Mouse (Mus musculus) embryonic fibroblast, embryonic 13.5 days (primary cell): ENCODE results near the gene Pou2f3. TPM values are rescaled to one million over a fixed set of nuclear protein-coding genes. Genes with fewer than 3 reads are reported as not detected.
A peak's percentile ranks its signal among the peaks of the same experiment; 100 is the strongest.

ENCODE experiments used
- H3K27ac ChIP-seq: 2 replicates; pipeline ENCODE4 v1.5.1; 2012; ENCODE audit warnings: low read length, control low read depth, inconsistent platforms; ENCODE audit not compliant: insufficient read depth
- H3K4me1 ChIP-seq: 2 replicates; pipeline ENCODE4 v1.6.1; 2011; ENCODE audit warnings: low read length; ENCODE audit not compliant: control insufficient read depth, insufficient read depth
- H3K4me3 ChIP-seq: 2 replicates; pipeline ENCODE4 v1.5.1; 2011; ENCODE audit warnings: mild to moderate bottlenecking, control low read depth, low read length; ENCODE audit not compliant: insufficient read depth
- CTCF ChIP-seq: IDR thresholded peaks from 2 replicates; pipeline ENCODE4 v1.5.1; 2011; ENCODE audit warnings: mild to moderate bottlenecking, control low read depth, low read length, moderate library complexity, borderline replicate concordance; ENCODE audit not compliant: insufficient read depth
- POLR2A ChIP-seq: IDR thresholded peaks from 2 replicates; pipeline ENCODE4 v1.6.1; 2011; ENCODE audit warnings: low read depth, mild to moderate bottlenecking, control low read depth, low read length, moderate library complexity
- polyA plus RNA-seq: library from polyadenylated mRNA; stranded (reverse); fragments of >200 nt; gene quantifications from 2 replicates; pipeline ENCODE4 v1.2.4, GENCODE M21; 2011; ENCODE audit warnings: low read depth; ENCODE audit not compliant: missing spikeins, insufficient read length

Gene Pou2f3
- polyA plus RNA-seq, 1 experiment: not detected

DNA sequence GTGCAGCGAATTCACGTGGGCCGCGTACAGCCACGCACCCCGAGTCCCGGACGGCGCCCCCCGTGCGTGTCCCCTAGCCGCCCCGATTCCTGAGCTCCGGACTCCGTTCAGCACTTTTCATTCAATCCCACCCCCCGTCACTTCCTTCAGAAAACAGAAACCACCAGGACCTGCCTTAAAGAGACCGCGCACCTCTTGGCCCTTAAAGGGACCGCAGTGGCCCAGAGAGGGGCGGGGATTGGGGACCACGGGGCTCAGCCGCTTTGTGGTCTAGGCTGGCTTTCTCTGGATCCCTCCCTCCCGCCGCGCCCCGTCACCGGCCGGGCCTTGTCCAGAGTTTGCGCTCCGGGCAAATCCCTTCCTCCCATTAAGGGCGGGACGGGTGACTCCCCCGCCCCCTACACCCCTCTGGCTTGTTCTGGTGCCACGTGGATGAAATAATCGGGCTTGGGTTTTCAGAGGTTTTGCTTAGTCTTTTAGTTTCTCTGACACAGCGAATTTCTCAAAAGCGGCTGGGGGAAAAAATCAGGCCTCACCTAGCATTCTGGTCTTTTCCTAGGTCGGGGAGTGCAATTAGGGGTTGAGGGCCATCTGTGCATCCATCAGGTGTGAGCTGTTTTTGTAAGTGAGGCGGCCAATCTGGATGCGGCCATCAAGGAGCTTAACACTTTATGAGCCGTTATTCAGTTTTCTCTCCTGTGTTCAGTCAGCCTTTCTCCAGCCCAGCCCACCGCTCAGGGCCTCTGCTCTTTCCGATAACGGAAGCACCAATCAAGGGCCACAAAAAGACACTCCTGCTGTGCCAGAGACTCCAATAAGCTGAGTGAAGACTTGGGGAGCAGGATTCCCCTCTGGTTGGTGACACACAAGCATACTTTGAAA is 29.8 kb upstream of the Pou2f3 start, which contains the start of gene Oaf:
Oaf (minus strand) TSS at position 200 of the 882 bp plus-strand sequence.
- peak within 1 kb of the TSS; percentile 87 for H3K4me3 ChIP-seq
- peaks cover 15% of the 10 kb centered on the region for H3K4me1 ChIP-seq
- no peak for TF ChIP-seq CTCF
- TF ChIP-seq POLR2A: peak; percentile 85
- peak within 1 kb of the TSS; percentile 96 for H3K27ac ChIP-seq

DNA sequence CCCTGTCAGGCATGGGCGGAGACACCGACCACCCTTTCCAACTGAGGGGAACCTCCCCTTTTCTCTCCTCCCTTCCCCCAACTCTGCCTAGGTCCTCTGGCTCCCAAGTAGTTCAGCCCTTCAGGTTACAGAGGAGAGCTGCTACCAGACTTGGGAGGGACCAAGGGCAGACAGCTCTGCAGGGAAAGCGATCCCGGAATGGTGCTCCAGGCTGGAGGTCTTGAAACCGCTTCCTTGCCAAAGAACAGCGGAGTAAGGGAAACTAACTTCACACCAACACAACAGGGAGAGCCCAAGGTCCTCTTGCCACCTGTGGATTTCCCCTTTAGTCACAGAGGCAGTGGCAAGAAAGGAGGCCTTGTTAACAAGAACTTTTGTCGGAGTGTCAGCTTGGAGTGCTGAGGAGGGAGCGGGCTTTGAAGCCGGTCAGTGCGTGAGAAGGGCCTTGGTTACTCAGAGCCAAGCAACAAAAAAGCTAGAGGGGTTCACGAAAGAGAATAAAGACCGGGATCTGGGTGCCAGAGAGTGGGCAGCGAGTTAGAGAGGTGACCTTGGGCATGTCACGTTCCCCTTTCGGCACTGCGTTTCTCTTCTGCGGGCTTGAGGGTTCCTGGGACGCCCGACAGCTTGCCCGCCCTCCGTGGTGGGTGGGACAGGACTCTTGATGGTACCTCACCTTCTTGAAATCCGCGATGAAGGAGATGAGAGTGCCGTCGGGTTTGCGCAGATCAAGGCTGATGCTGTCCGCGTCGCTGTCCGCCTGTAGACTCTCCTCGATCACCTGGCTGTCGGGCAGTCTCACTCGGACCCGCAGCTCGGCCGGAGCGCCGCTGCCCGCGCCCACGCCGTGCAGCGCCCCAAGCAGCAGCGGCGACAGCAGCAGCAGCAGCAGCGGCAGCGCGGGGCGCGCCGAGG is 28.7 kb upstream of the Pou2f3 start:
- peak overlapping the region; percentile 87 for H3K4me3 ChIP-seq
- TF ChIP-seq POLR2A (peak; percentile 58), CTCF (no peak)
- peaks cover 26% of the 10 kb centered on the region for H3K4me1 ChIP-seq
- peak overlapping the region; percentile 87 for H3K27ac ChIP-seq

DNA sequence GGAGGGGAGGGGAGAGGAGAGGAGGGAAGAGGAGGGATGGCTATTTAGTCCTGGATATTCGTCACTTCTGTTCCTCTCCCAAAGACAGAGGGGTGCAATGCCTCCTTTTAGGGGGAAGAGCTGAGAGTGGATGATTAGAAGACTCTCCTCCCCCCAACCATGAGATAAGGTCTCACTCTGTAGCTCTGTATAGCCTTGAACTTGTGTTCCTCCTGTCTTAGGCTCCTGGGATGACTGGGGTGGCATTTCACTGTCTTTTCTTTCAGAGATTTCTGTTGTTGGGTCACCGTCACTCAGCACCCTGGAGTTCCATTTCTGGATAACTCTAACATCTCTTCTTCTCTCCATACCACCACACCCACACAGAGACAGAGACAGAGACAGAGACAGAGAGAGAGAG is 28.0 kb upstream of the Pou2f3 start:
- Histone ChIP-seq H3K4me1 (peaks cover 30% of the 10 kb centered on the region), H3K4me3 (peak overlapping the region; percentile 87), H3K27ac (peak overlapping the region; percentile 87)
- TF ChIP-seq CTCF (no peak), POLR2A (no peak)

DNA sequence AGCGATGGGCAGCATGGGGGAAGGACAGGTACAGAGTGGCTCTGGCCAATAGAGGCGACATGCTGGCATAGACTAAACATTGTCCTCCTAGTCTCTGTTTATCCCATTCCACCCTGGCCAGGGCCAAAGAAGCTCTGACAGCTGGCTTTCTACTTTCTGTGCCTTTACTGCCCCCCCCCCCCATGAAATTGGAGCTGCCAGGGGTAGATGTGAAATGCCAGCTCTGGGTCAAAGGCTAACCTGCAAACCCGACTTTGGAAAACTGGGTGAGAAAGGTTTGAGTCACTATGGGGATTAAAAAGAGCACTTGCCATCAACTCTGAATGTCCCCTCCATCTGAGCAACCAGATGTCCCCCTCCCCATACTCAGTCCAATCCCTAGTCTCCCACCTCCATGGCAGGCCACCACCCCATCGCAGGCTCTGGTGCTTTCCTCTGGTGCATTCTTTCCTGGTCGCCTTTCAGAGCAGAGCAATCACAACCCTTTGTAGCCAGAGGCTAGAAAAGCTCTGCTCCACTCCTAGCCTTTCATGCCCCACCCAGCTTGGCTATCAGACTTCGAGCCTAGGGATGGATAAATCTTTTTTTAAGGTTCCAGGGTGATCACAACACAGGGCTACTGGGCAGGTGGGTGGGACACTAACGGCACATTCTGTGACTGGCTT is 27.1 kb upstream of the Pou2f3 start:
- Histone ChIP-seq H3K27ac (peak overlapping the region; percentile 87), H3K4me1 (peaks cover 37% of the 10 kb centered on the region), H3K4me3 (peak overlapping the region; percentile 87)
- TF ChIP-seq CTCF (no peak), POLR2A (no peak)

DNA sequence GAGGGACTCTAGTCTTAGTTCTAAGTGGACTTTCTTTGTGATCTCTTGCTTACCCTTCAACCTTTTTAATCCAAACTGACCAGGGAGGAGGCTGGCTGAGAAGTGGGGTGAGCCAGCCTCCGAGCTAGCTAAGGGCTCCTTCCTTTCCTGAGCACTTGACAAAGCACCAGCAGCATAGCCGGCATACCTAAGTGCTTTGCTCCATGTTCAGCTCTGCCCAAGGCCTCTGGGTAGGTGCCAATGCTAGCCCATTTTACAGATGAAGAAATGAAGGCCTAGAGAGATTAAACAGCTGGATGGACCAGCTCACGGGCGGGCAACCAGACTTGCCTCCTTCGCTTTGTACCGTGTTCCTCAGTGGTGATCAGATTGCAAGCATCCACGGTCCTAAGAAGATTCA is 26.4 kb upstream of the Pou2f3 start:
- no peak for TF ChIP-seq CTCF
- TF ChIP-seq POLR2A: no peak
- Histone ChIP-seq H3K4me3 (no peak overlapping the region), H3K27ac (no peak overlapping the region), H3K4me1 (peaks cover 41% of the 10 kb centered on the region)

DNA sequence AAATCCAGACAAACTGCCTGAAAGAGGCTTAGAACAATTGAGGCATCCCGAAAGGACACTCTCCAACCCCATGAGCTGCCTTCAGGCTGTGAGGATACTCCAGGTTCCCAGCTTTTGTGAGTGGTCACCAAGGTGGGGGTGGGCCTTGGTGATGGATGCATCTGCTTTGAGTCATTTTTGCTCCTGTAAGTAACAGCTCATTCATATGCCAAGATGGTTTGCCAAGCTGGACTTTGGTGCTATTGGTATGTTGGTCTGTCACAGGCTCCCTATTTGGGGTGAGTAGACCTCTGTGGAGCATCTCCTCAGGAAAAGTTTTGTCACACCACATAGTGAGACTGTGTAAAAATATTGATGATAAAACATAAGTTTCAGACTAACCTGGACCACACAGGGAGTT is 25.9 kb upstream of the Pou2f3 start:
- no peak overlapping the region for H3K27ac ChIP-seq
- TF ChIP-seq POLR2A: no peak
- TF ChIP-seq CTCF: no peak
- H3K4me1 ChIP-seq: peaks cover 46% of the 10 kb centered on the region
- H3K4me3 ChIP-seq: no peak overlapping the region

DNA sequence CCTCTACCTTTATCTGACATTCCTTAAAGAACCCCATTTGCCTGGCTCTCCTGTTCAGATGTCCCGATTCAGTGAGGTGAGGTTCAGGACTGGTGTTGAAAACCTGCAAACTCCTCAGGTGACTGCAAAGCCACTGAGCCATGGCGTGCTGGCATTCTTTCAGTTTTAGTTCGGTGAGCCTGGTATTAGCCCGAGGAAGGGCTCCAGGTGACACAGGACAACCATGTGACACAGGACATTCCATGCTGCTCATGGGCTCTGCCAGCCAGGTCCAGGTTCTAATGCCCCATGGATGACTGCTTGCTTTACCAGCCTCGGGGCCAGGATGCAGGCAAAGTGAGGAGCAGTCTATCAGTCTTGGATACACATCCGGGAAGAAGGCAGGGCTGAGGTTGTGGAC is 25.2 kb upstream of the Pou2f3 start:
- no peak overlapping the region for H3K4me3 ChIP-seq
- H3K27ac ChIP-seq: no peak overlapping the region
- H3K4me1 ChIP-seq: peaks cover 49% of the 10 kb centered on the region
- TF ChIP-seq CTCF (no peak), POLR2A (no peak)

DNA sequence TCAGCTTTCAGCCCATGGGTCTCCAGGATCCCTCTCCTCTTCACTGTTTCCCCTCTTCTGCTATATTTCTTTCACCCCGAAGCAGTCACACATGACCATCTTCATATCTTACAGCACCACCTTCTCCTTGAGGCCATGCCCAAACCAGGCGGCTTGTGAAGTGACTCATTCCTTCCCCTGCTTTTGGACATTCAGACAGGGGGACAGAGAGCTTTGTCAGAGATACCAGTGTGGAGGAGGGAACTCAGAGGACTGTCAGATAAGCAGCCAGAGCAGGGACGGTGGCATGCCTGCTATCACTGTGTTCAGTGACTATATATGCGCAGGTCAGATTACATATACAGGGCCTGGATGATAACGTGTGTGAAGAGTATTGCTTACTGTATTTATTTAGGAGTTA is 24.3 kb upstream of the Pou2f3 start:
- no peak overlapping the region for H3K27ac ChIP-seq
- no peak for TF ChIP-seq POLR2A
- H3K4me3 ChIP-seq: no peak overlapping the region
- peaks cover 51% of the 10 kb centered on the region for H3K4me1 ChIP-seq

DNA sequence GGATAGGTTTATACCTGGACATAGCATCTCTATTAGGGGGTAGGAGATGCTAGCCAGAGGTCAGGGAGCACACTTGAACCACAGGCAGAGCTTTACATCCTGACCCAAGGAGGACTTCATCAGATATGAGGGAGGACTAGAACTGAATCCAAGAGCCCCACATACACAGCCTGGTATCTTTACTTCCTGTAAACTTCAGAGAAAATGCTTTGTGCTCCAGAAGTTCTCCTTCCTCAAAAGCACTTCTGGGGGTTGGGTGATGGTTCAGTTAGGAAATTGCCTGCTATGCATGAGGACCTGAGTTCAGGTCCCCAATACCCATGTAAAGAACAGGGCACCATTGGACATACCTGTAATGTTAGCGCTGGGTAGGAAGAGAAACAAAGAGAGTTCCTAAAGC is 23.3 kb upstream of the Pou2f3 start:
- Histone ChIP-seq H3K4me3 (no peak overlapping the region), H3K4me1 (peaks cover 51% of the 10 kb centered on the region), H3K27ac (no peak overlapping the region)
- TF ChIP-seq POLR2A (no peak), CTCF (no peak)

DNA sequence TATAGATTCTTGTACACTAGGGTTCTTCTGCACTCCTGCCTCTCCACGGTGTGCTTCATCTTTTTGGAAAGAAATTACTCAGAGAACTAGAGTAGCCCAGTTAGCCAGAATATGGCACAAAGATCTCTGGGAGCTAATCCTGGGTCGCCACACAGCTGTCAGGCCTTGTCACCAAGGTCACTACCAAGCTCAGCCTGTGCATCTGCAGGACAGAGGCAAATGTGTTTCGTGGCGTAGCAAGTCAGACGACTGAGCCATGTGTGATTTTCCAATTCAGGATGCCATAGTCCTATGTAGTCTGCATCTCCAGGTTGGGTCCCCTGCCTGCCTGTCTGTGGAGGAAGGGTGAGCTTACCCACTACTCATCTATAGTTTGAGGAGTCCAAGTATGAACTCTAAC is 22.9 kb upstream of the Pou2f3 start:
- Histone ChIP-seq H3K4me3 (no peak overlapping the region), H3K27ac (no peak overlapping the region), H3K4me1 (peaks cover 51% of the 10 kb centered on the region)
- no peak for TF ChIP-seq CTCF
- TF ChIP-seq POLR2A: no peak
